Mouse (Mus musculus) megakaryocyte, embryonic 14.5 days (primary cell): ENCODE measurements around the gene Col25a1.

Source experiments
- FLI1 ChIP-seq: IDR thresholded peaks from 2 replicates; pipeline ENCODE4 v1.6.1; 2012; ENCODE audit warnings: low read length, inconsistent platforms, mixed read lengths
- GATA1 ChIP-seq: IDR thresholded peaks from 3 replicates; pipeline ENCODE4 v1.6.1; 2012; ENCODE audit warnings: mixed read lengths, low read length, inconsistent platforms, borderline replicate concordance

DNA sequence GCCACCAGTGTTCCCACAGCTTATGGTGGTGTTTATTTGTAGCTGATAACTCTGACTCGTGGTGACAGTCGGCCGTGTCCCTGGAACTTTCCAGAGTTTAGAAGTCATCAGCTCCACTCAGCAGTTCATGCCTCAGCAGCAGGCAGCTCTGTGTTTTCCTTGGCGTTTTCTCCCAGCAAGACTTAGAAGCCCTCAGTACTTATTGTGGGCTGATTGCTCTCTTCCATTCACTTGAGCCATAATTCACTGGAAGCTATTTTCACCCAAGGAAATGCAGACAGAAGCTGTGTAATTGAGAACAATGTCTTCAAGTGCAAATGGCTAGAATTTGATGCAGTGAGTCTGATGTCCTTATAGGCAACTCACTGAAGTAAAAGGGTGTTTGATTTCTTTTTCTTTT, 254.6 kb downstream of the Col25a1 start:
- TF ChIP-seq GATA1 (no peak), FLI1 (no peak)
